Mouse (Mus musculus): Measurements from ENCODE around the gene Gm8906. TPM values are rescaled to one million over a fixed set of nuclear protein-coding genes. Genes with fewer than 3 reads are reported as not detected.
"Not testable (repeated sequence)": the region's sequence is repeated elsewhere in the genome, so short reads cannot be mapped to it uniquely, and the experiment has no call there.

Gene Gm8906
- total RNA-seq (2021): not detected
- long read RNA-seq, experiment 1: 0 reads
- long read RNA-seq, experiment 2: 0 reads

GRCm38 (mm10) chr5:11502385-11502784, at the start of gene Gm8906:
Gm8906 (plus strand) TSS chr5:11502685.
- DNase-seq; intact Hi-C loops (cut with DNase I): not testable (repeated sequence)

Other genes with a start within 250 kb of the Gm8906 start
- gene Gm8890, start 246.7 kb upstream of the Gm8906 start, total RNA-seq (2021): not detected
- gene Speer1, start 161.2 kb upstream of the Gm8906 start, total RNA-seq (2021): not detected
- not detected for gene Gm8897, start 86.3 kb upstream of the Gm8906 start, total RNA-seq (2021)
- not detected for gene Gm6460, start 92.2 kb downstream of the Gm8906 start, total RNA-seq (2021)
- gene Gm8922, start 179.3 kb downstream of the Gm8906 start, total RNA-seq (2021): not detected